Mouse (Mus musculus): ENCODE measurements around the gene Fgf14. TPM values are rescaled to one million over a fixed set of nuclear protein-coding genes. Genes with fewer than 3 reads are reported as not detected.
"Not testable (repeated sequence)": the region's sequence is repeated elsewhere in the genome, so short reads cannot be mapped to it uniquely, and the experiment has no call there.

Fgf14 gene
- total and polyA plus RNA-seq, 2 experiments from 2014 or later: 0.08 to 1.9 TPM

- DNase-seq (ENCODE audit: low spot score): no peak
- H3K9me3 ChIP-seq (replicated peaks; ENCODE audit: control insufficient read depth, low read length): no peaks in the 10 kb centered on the region
- TF ChIP-seq CTCF (IDR thresholded peaks at IDR 0.05; ENCODE audit: low read depth) (no peak), EP300 (IDR thresholded peaks at IDR 0.05; ENCODE audit: low read depth) (no peak)
- H3K27me3 ChIP-seq (ENCODE audit: control insufficient read depth, insufficient read depth, low read length): no peaks in the 10 kb centered on the region
- H3K9ac ChIP-seq (replicated peaks; ENCODE audit: low read depth, low read length): no peak overlapping the region
- H3K4me3 ChIP-seq (ENCODE audit: low read depth, low read length): no peak overlapping the region
- H3K4me1 ChIP-seq (ENCODE audit: control insufficient read depth, insufficient read depth): no peaks in the 10 kb centered on the region
- H3K36me3 ChIP-seq (replicated peaks; ENCODE audit: control insufficient read depth, insufficient read depth, low read length): no peaks in the 10 kb centered on the region
- ATAC-seq (ENCODE audit: insufficient read depth, low read depth): no peak
- 73% methylated on average over 3 of the region's 3 CpGs for WGBS
- H3K27ac ChIP-seq (ENCODE audit: low read depth): no peak overlapping the region
- no peak overlapping the region for H3K4me2 ChIP-seq (ENCODE audit: low read depth, low read length)
Measured at GRCm38 (mm10) chr14:124536106-124536505, 140.8 kb downstream of the Fgf14 start.

- not testable (repeated sequence) for ATAC-seq (ENCODE audit: insufficient read depth, low read depth); H3K9me3 ChIP-seq (replicated peaks; ENCODE audit: control insufficient read depth, low read length); H3K4me1 ChIP-seq (ENCODE audit: control insufficient read depth, insufficient read depth); H3K27ac ChIP-seq (ENCODE audit: low read depth); H3K36me3 ChIP-seq (replicated peaks; ENCODE audit: control insufficient read depth, insufficient read depth, low read length); H3K27me3 ChIP-seq (ENCODE audit: control insufficient read depth, insufficient read depth, low read length); H3K4me2 ChIP-seq (ENCODE audit: low read depth, low read length); H3K4me3 ChIP-seq (ENCODE audit: low read depth, low read length); DNase-seq (ENCODE audit: low spot score); H3K9ac ChIP-seq (replicated peaks; ENCODE audit: low read depth, low read length)
- WGBS: 47% methylated on average over 2 of the region's 2 CpGs
Measured at GRCm38 (mm10) chr14:124535376-124535775, 141.6 kb downstream of the Fgf14 start.

- no peak overlapping the region for H3K4me3 ChIP-seq (ENCODE audit: low read depth, low read length)
- H3K9me3 ChIP-seq (replicated peaks; ENCODE audit: control insufficient read depth, low read length): no peaks in the 10 kb centered on the region
- WGBS: 41% methylated on average over 1 of the region's 1 CpGs
- H3K27me3 ChIP-seq (ENCODE audit: control insufficient read depth, insufficient read depth, low read length): no peaks in the 10 kb centered on the region
- no peak overlapping the region for H3K4me2 ChIP-seq (ENCODE audit: low read depth, low read length)
- ATAC-seq (ENCODE audit: insufficient read depth, low read depth) (no peak), DNase-seq (ENCODE audit: low spot score) (no peak)
- TF ChIP-seq CTCF (IDR thresholded peaks at IDR 0.05; ENCODE audit: low read depth): no peak
- TF ChIP-seq EP300 (IDR thresholded peaks at IDR 0.05; ENCODE audit: low read depth): no peak
- no peak overlapping the region for H3K27ac ChIP-seq (ENCODE audit: low read depth)
- no peaks in the 10 kb centered on the region for H3K4me1 ChIP-seq (ENCODE audit: control insufficient read depth, insufficient read depth)
- no peak overlapping the region for H3K9ac ChIP-seq (replicated peaks; ENCODE audit: low read depth, low read length)
- no peaks in the 10 kb centered on the region for H3K36me3 ChIP-seq (replicated peaks; ENCODE audit: control insufficient read depth, insufficient read depth, low read length)
Measured at GRCm38 (mm10) chr14:124532051-124532450, 144.9 kb downstream of the Fgf14 start.

GRCm38 (mm10) chr14:124512009-124512408, 164.9 kb downstream of the Fgf14 start:
- WGBS: 70% methylated on average over 1 of the region's 1 CpGs
- no peaks in the 10 kb centered on the region for H3K4me1 ChIP-seq (ENCODE audit: control insufficient read depth, insufficient read depth)
- H3K4me2 ChIP-seq (ENCODE audit: low read depth, low read length): no peak overlapping the region
- DNase-seq (ENCODE audit: low spot score): no peak
- TF ChIP-seq CTCF (IDR thresholded peaks at IDR 0.05; ENCODE audit: low read depth): no peak
- no peak for TF ChIP-seq EP300 (IDR thresholded peaks at IDR 0.05; ENCODE audit: low read depth)
- no peak overlapping the region for H3K4me3 ChIP-seq (ENCODE audit: low read depth, low read length)
- no peaks in the 10 kb centered on the region for H3K36me3 ChIP-seq (replicated peaks; ENCODE audit: control insufficient read depth, insufficient read depth, low read length)
- no peak overlapping the region for H3K9ac ChIP-seq (replicated peaks; ENCODE audit: low read depth, low read length)
- ATAC-seq (ENCODE audit: insufficient read depth, low read depth): no peak
- no peaks in the 10 kb centered on the region for H3K9me3 ChIP-seq (replicated peaks; ENCODE audit: control insufficient read depth, low read length)
- no peak overlapping the region for H3K27ac ChIP-seq (ENCODE audit: low read depth)
- H3K27me3 ChIP-seq (ENCODE audit: control insufficient read depth, insufficient read depth, low read length): no peaks in the 10 kb centered on the region

- H3K27me3 ChIP-seq (ENCODE audit: control insufficient read depth, insufficient read depth, low read length): no peaks in the 10 kb centered on the region
- no peak overlapping the region for H3K4me3 ChIP-seq (ENCODE audit: low read depth, low read length)
- no peak overlapping the region for H3K4me2 ChIP-seq (ENCODE audit: low read depth, low read length)
- H3K4me1 ChIP-seq (ENCODE audit: control insufficient read depth, insufficient read depth): no peaks in the 10 kb centered on the region
- H3K27ac ChIP-seq (ENCODE audit: low read depth): no peak overlapping the region
- H3K9ac ChIP-seq (replicated peaks; ENCODE audit: low read depth, low read length): no peak overlapping the region
- WGBS: 82% methylated on average over 1 of the region's 1 CpGs
- no peaks in the 10 kb centered on the region for H3K36me3 ChIP-seq (replicated peaks; ENCODE audit: control insufficient read depth, insufficient read depth, low read length)
- H3K9me3 ChIP-seq (replicated peaks; ENCODE audit: control insufficient read depth, low read length): no peaks in the 10 kb centered on the region
- no peak for TF ChIP-seq EP300 (IDR thresholded peaks at IDR 0.05; ENCODE audit: low read depth)
- TF ChIP-seq CTCF (IDR thresholded peaks at IDR 0.05; ENCODE audit: low read depth): no peak
- DNase-seq (ENCODE audit: low spot score) (no peak), ATAC-seq (ENCODE audit: insufficient read depth, low read depth) (no peak)
Measured at GRCm38 (mm10) chr14:124488971-124489370, 188.0 kb downstream of the Fgf14 start.

GRCm38 (mm10) chr14:124485261-124485660, 191.7 kb downstream of the Fgf14 start:
- DNase-seq (ENCODE audit: low spot score) (no peak), ATAC-seq (ENCODE audit: insufficient read depth, low read depth) (no peak)
- WGBS: 69% methylated on average over 1 of the region's 1 CpGs
- Histone ChIP-seq H3K36me3 (replicated peaks; ENCODE audit: control insufficient read depth, insufficient read depth, low read length) (no peaks in the 10 kb centered on the region), H3K9me3 (replicated peaks; ENCODE audit: control insufficient read depth, low read length) (no peaks in the 10 kb centered on the region), H3K27me3 (ENCODE audit: control insufficient read depth, insufficient read depth, low read length) (no peaks in the 10 kb centered on the region), H3K4me3 (ENCODE audit: low read depth, low read length) (no peak overlapping the region), H3K4me1 (ENCODE audit: control insufficient read depth, insufficient read depth) (no peaks in the 10 kb centered on the region), H3K4me2 (ENCODE audit: low read depth, low read length) (no peak overlapping the region), H3K9ac (replicated peaks; ENCODE audit: low read depth, low read length) (no peak overlapping the region), H3K27ac (ENCODE audit: low read depth) (no peak overlapping the region)
- no peak for TF ChIP-seq CTCF (IDR thresholded peaks at IDR 0.05; ENCODE audit: low read depth)
- TF ChIP-seq EP300 (IDR thresholded peaks at IDR 0.05; ENCODE audit: low read depth): no peak
